Mouse (Mus musculus): ENCODE data around the gene Rps6ka1. TPM values are rescaled to one million over a fixed set of nuclear protein-coding genes. Genes with fewer than 3 reads are reported as not detected.
"Not testable (repeated sequence)": the region's sequence is repeated elsewhere in the genome, so short reads cannot be mapped to it uniquely, and the experiment has no call there.

The Rps6ka1 gene
- polyA plus RNA-seq, 1 experiment from 2014 or later, result 20.9 TPM

DNA sequence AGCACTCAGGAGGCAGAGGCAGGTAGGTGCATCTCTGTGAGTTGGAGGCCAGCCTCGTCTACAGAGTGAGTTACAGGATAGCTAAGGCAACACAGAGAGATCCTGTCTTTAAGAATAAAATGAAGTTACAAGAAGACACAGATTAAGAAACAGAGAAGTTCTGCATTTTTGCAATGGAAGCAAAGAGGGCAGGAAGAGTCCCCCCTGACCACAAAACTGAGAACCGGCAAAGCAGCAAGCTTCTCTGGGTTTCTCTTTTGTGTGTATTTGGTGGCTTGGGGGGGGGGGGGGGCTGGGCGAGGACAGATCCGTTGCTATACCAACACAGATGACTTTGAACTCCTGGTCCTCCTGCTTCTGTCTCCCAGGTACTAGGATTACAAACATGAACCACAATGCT, 19.5 kb upstream of the Rps6ka1 start:
- WGBS, result 67% methylated on average over 4 of the region's 4 CpGs
- H3K4me2 ChIP-seq, result no peak overlapping the region
- no peaks in the 10 kb centered on the region for H3K9me3 ChIP-seq
- H3K27ac ChIP-seq, result no peak overlapping the region
- no peak overlapping the region for H3K9ac ChIP-seq
- no peaks in the 10 kb centered on the region for H3K27me3 ChIP-seq
- H3K4me1 ChIP-seq (replicated peaks), result peaks cover 18% of the 10 kb centered on the region
- H3K36me3 ChIP-seq, result no peaks in the 10 kb centered on the region
- ATAC-seq (ENCODE audit: low FRiP score), result no peak
- H3K4me3 ChIP-seq, result no peak overlapping the region

DNA sequence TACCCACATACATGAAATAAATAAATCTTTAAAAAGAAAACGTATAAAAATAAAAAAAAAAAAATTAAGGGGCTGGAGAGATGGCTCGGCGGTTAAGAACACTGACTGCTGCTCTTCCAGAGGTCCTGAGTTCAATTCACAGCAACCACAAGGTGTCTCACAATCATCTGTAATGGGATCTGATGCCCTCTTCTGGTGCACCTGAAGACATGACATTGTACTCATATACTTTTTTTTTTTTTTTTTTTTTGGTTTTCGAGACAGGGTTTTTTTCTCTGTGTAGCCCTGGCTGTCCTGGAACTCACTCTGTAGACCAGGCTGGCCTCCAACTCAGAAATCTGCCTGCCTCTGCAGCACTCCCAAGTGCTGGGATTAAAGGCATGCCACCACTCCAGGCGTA, 18.7 kb upstream of the Rps6ka1 start:
- H3K4me3 ChIP-seq; H3K27ac ChIP-seq; H3K4me2 ChIP-seq; H3K27me3 ChIP-seq; H3K9ac ChIP-seq; H3K36me3 ChIP-seq; H3K9me3 ChIP-seq; ATAC-seq (ENCODE audit: low FRiP score): not testable (repeated sequence)
- peaks cover 16% of the 10 kb centered on the region for H3K4me1 ChIP-seq (replicated peaks)
- WGBS, result 89% methylated on average over 4 of the region's 5 CpGs

DNA sequence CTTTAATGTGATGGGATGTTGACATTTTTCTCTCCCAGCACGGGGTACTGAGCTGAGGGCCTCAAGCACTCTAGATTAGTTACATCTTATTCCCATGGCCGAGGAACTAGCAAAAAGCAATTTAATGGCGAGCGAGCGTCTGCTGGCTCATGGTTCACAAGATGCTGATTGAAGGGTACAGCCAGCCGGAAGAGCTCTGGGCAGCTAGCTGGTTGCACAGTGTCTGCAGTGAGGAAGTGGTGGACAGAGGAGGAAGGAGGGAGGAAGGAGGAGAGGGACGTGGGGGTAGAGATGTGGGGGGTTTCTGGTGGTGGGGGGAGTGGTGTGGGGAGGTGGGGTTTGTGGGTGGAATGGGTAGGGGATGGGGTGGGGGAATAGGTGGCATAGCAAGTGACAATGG, 17.6 kb upstream of the Rps6ka1 start:
- Histone ChIP-seq H3K27me3 (no peaks in the 10 kb centered on the region), H3K9me3 (no peaks in the 10 kb centered on the region), H3K9ac (no peak overlapping the region), H3K36me3 (no peaks in the 10 kb centered on the region), H3K4me1 (replicated peaks) (peaks cover 8% of the 10 kb centered on the region), H3K4me3 (no peak overlapping the region), H3K4me2 (no peak overlapping the region), H3K27ac (no peak overlapping the region)
- 80% methylated on average over 7 of the region's 7 CpGs for WGBS
- no peak for ATAC-seq (ENCODE audit: low FRiP score)

DNA sequence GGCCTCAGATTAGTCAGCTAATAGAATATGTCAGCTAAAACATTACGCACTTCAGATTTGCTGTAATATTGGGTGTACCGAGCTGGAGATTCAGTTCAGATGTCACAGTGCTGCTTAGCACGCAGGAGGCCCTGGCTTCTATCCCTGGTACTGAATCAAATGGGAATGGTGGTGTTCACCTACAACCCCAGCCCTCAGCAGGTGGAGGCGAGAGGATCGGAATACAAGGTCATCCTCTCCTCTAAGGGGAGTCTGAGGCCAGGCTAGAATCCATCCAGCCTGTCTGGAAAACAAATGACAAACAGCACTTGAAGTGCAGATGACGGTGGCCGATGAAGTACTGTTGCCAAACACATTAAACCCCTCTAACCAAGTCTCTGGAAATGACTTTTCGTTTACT, 16.7 kb upstream of the Rps6ka1 start:
- no peaks in the 10 kb centered on the region for H3K36me3 ChIP-seq
- H3K4me1 ChIP-seq (replicated peaks), result 0 out of 2 replicates have a peak, but pooled peaks cover 3% of the 10 kb centered on the region
- no peaks in the 10 kb centered on the region for H3K27me3 ChIP-seq
- H3K4me3 ChIP-seq, result no peak overlapping the region
- H3K4me2 ChIP-seq, result no peak overlapping the region
- 85% methylated on average over 8 of the region's 8 CpGs for WGBS
- no peak overlapping the region for H3K27ac ChIP-seq
- ATAC-seq (ENCODE audit: low FRiP score), result no peak
- H3K9me3 ChIP-seq, result no peaks in the 10 kb centered on the region
- no peak overlapping the region for H3K9ac ChIP-seq

DNA sequence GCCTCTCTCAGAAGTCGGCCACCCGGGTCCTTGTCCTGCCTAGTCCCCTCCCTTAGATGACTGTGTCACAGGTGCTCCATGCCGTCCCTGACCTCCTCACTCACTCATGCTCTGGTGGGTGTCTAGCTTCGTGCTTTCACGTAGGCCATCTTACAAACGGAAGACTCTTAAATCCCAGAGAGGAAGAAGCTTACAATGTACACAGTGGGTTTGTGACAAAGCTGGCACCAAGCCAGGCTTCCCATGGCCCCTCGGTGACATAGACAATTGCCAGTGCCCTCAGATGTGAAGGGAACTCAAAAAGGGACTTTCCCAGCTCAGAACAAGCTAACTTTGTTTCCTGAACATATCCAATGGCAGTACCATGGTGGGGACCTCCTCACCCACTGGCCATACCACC, 15.8 kb upstream of the Rps6ka1 start:
- H3K27me3 ChIP-seq, result no peaks in the 10 kb centered on the region
- H3K4me3 ChIP-seq, result no peak overlapping the region
- H3K4me1 ChIP-seq (replicated peaks), result 0 out of 2 replicates have a peak, but pooled peaks cover 5% of the 10 kb centered on the region
- 72% methylated on average over 7 of the region's 7 CpGs for whole genome bisulfite sequencing
- H3K27ac ChIP-seq, result no peak overlapping the region
- no peaks in the 10 kb centered on the region for H3K36me3 ChIP-seq
- H3K4me2 ChIP-seq, result no peak overlapping the region
- no peak overlapping the region for H3K9ac ChIP-seq
- H3K9me3 ChIP-seq, result no peaks in the 10 kb centered on the region
- ATAC-seq (ENCODE audit: low FRiP score), result no peak

DNA sequence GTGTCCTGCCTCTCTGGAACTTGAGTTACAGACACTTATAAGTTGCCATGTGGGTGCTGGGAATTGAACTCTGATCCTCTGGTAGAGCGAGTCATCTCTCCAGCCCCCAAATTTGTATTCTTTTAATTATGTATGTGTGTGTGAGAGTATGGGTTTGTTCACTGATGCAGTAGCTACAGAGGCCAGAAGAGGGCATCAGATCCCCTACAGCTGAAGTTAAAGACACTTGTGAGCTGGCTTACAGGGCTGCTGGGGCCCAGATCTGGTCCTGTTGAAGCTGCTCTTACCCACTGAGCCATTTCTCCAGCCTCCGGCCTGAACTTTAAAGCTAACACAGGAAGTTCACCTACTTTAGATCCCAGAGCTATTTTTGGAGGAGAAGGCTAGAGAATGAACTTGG, 14.9 kb upstream of the Rps6ka1 start:
- Histone ChIP-seq H3K4me3 (no peak overlapping the region), H3K36me3 (no peaks in the 10 kb centered on the region), H3K4me2 (no peak overlapping the region), H3K27ac (no peak overlapping the region), H3K4me1 (replicated peaks) (0 out of 2 replicates have a peak, but pooled peaks cover 8% of the 10 kb centered on the region), H3K9me3 (no peaks in the 10 kb centered on the region), H3K27me3 (no peaks in the 10 kb centered on the region), H3K9ac (no peak overlapping the region)
- ATAC-seq (ENCODE audit: low FRiP score), result no peak
- 89% methylated on average over 2 of the region's 2 CpGs for WGBS

DNA sequence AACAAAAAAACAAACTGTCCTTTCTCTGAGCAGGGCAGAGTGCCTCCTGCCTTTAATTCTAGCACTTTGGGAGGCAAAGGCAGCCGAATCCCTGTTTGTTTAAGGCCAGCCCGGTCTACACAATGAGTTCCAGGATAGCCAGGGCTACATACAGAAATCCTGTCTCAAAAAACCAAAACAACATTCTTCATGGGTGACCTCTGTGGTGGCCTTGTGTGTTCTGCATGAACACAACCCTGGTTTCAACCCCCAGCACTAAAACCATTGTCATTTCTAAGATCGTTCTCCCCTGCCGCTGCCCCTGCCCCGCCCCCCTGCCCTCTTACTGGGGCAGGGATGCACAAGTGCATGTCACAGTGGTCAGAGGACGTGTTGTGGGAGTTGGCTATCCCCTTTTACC, 13.3 kb upstream of the Rps6ka1 start:
- no peak for ATAC-seq (ENCODE audit: low FRiP score)
- no peak overlapping the region for H3K9ac ChIP-seq
- no peak overlapping the region for H3K27ac ChIP-seq
- H3K4me2 ChIP-seq, result no peak overlapping the region
- no peak overlapping the region for H3K4me3 ChIP-seq
- no peaks in the 10 kb centered on the region for H3K27me3 ChIP-seq
- H3K4me1 ChIP-seq (replicated peaks), result 0 out of 2 replicates have a peak, but pooled peaks cover 8% of the 10 kb centered on the region
- WGBS, result 76% methylated on average over 6 of the region's 6 CpGs
- H3K9me3 ChIP-seq, result no peaks in the 10 kb centered on the region
- H3K36me3 ChIP-seq, result no peaks in the 10 kb centered on the region

DNA sequence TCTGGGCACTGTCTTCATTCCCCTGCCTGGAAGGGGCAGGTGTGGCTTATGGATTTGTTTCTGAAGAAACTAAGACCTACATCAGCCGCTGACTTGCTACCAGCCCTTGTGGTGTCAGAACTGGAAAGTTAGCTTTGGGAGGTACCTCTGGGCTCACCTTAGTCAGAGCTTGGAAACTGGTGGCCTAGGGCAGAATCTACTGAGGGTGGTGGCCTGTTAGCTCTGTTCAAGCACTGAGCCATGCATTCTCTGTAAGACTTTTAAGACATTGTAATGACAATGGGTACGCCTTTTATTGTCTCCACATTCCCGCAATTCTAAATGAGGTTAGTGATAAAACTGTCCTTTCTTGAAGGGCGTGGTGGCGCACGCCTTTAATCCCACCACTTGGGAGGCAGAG, 12.8 kb upstream of the Rps6ka1 start:
- H3K9me3 ChIP-seq, result no peaks in the 10 kb centered on the region
- no peaks in the 10 kb centered on the region for H3K27me3 ChIP-seq
- H3K4me2 ChIP-seq, result no peak overlapping the region
- H3K27ac ChIP-seq, result no peak overlapping the region
- 0 out of 2 replicates have a peak, but pooled peaks cover 8% of the 10 kb centered on the region for H3K4me1 ChIP-seq (replicated peaks)
- no peaks in the 10 kb centered on the region for H3K36me3 ChIP-seq
- H3K9ac ChIP-seq, result no peak overlapping the region
- no peak overlapping the region for H3K4me3 ChIP-seq
- no peak for ATAC-seq (ENCODE audit: low FRiP score)
- 86% methylated on average over 6 of the region's 6 CpGs for WGBS

DNA sequence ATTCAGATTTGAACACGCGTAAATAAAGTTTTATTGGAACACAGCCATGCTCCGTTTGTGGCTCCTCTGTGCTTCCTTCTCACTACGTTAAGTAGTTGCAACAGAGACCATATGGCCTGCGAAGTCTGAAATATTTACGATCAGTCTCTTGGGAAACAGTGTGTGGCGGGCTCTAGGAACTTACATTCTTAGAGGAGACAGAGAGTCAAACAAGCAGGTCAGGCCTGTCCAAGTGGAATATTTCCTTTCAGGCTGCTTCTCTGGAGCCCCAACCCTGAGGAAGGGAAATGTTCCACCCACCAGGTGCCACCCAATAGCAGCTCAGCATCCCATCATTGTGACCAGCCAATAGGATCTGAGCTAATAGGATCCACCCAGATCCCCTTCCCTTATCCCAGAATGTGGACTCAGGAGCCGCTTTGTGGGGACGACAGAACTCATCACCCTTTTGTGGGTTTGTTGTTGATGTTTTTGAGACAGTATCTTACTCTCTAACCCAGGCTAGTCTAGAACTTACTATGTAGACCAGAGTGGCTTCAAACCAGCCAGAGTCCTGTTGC, 11.7 kb upstream of the Rps6ka1 start:
- ATAC-seq (ENCODE audit: low FRiP score), result no peak
- Histone ChIP-seq H3K4me2 (no peak overlapping the region), H3K27me3 (no peaks in the 10 kb centered on the region), H3K36me3 (no peaks in the 10 kb centered on the region), H3K9me3 (no peaks in the 10 kb centered on the region), H3K4me1 (replicated peaks) (0 out of 2 replicates have a peak, but pooled peaks cover 8% of the 10 kb centered on the region), H3K27ac (no peak overlapping the region), H3K9ac (no peak overlapping the region), H3K4me3 (no peak overlapping the region)
- WGBS, result 71% methylated on average over 9 of the region's 9 CpGs

DNA sequence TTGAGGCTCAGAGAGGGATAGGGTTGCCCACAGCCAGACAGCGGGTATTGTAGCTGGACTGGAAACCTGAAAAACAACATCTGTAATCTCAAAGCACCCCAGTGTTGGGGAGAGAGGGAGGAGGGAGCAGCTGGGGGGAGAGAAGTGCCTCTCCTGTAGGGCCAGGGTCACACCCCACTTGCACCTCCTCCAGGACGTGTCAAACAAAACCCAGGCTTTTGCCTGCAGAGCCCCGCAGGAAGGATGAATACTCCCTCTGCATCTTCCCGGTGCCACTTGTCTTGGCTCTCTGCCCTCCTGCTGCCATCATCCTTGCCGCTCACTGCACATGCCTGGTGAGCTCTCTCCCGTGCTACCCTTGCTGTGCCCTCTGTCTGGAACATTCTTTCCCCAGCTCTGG, 10.6 kb upstream of the Rps6ka1 start:
- no peak overlapping the region for H3K4me3 ChIP-seq
- peak overlapping the region; percentile 43 for H3K9ac ChIP-seq
- H3K9me3 ChIP-seq, result no peaks in the 10 kb centered on the region
- no peaks in the 10 kb centered on the region for H3K36me3 ChIP-seq
- H3K27ac ChIP-seq, result no peak overlapping the region
- no peak for ATAC-seq (ENCODE audit: low FRiP score)
- 31% methylated on average over 6 of the region's 6 CpGs for WGBS
- no peaks in the 10 kb centered on the region for H3K27me3 ChIP-seq
- H3K4me1 ChIP-seq (replicated peaks), result 0 out of 2 replicates have a peak, but pooled peaks cover 5% of the 10 kb centered on the region
- H3K4me2 ChIP-seq, result no peak overlapping the region

DNA sequence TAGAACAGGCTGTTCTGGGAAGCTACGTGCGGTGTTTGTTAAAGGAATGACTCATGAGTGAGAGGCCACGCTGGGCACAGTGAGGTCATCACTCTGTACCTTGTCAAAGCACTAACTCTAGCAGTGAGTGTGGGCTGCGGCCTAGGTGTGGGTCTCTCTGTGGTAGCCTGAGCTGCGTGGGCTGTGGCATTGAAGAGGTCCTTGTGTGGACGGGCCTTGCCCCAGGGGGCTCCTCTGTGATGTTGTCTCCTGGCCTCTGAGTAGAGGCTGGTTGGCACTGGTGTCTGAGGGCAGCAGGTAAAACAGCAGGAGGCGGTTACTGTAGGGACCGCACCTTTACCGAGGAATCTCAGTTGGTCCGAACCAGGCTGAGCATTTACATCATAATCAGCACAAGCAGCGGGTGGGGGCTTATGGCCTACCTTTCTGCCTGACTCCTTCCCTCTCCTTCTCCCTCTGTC, 9.9 kb upstream of the Rps6ka1 start:
- ATAC-seq (ENCODE audit: low FRiP score), result no peak
- 65% methylated on average over 11 of the region's 11 CpGs for WGBS

DNA sequence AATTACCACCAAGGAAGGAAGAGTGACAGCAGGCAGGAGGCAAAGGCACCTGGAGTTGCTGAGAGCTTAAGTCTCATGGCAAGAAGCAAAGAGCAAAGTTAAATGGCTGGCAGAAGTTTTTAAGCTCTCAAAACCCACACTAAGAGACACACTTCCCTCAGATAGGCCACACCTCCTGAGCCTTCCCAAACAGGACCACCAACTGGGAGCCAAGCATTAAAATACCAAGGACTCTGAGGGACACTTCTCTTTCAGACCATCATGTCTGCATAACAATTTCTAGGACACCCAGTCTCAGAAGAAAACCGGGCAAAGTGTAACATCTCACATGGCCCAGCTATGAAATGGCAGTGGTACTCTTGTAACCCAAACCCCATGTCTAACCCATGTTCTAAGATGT, 9.4 kb upstream of the Rps6ka1 start:
- WGBS, result 71% methylated on average over 1 of the region's 1 CpGs
- H3K27me3 ChIP-seq, result no peaks in the 10 kb centered on the region
- H3K4me3 ChIP-seq, result no peak overlapping the region
- H3K27ac ChIP-seq, result no peak overlapping the region
- no peaks in the 10 kb centered on the region for H3K9me3 ChIP-seq
- H3K36me3 ChIP-seq, result no peaks in the 10 kb centered on the region
- ATAC-seq (ENCODE audit: low FRiP score), result no peak
- 0 out of 2 replicates have a peak, but pooled peaks cover 5% of the 10 kb centered on the region for H3K4me1 ChIP-seq (replicated peaks)
- H3K9ac ChIP-seq, result no peak overlapping the region
- H3K4me2 ChIP-seq, result no peak overlapping the region

More for the DNA sequence above, 9.9 kb upstream of the Rps6ka1 start:
- Histone ChIP-seq H3K27me3 (no peaks in the 10 kb centered on the region), H3K4me1 (replicated peaks) (0 out of 2 replicates have a peak, but pooled peaks cover 5% of the 10 kb centered on the region), H3K9me3 (no peaks in the 10 kb centered on the region), H3K36me3 (no peaks in the 10 kb centered on the region), H3K4me2 (no peak overlapping the region), H3K9ac (no peak overlapping the region), H3K27ac (no peak overlapping the region), H3K4me3 (no peak overlapping the region)

DNA sequence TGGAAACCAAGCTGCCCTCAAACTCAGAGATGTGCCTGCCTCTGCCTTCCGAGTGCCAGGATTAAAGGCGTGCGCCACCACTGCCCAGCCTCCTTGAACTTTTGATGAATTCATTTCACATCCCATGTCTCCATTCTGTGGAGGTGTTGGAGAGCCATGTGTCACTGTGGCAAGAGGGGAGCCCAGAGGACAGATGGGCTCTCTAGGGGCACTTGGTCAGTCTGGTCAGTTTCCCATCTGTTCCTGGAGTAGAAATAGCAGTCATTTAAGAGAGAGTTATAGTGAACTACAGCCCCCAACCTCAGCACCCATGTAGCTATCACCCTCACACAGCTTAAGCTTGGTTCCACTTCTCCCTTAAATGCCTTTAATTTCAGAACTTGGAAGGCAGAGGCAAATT, 8.4 kb upstream of the Rps6ka1 start:
- Histone ChIP-seq H3K4me2 (no peak overlapping the region), H3K27me3 (no peaks in the 10 kb centered on the region), H3K36me3 (no peaks in the 10 kb centered on the region), H3K9me3 (no peaks in the 10 kb centered on the region), H3K9ac (no peak overlapping the region), H3K4me3 (no peak overlapping the region), H3K27ac (no peak overlapping the region), H3K4me1 (replicated peaks) (0 out of 2 replicates have a peak, but pooled peaks cover 5% of the 10 kb centered on the region)
- ATAC-seq (ENCODE audit: low FRiP score), result no peak
- WGBS, result 99% methylated on average over 3 of the region's 3 CpGs

All from hindbrain, embryonic 13.5 days (tissue).